Mouse (Mus musculus) liver, embryonic 13.5 days (tissue): ENCODE data around the gene Ppme1. TPM values are rescaled to one million over a fixed set of nuclear protein-coding genes. Genes with fewer than 3 reads are reported as not detected.

Source experiments
- polyA plus RNA-seq: library from polyadenylated mRNA; unstranded; fragments of >200 nt; fragmentation: Nextera tagmentation; extraction: Ambion mirVana; gene quantifications from 2 replicates; pipeline ENCODE4 v1.2.1, GENCODE M21; 2015

Gene Ppme1
- polyA plus RNA-seq, 1 experiment from 2014 or later: 24.0 TPM

Other genes with a start within 250 kb of the Ppme1 start
- 7.0 and 7.2 TPM in 2 replicates for gene Lipt2, start 213.0 kb downstream of the Ppme1 start, polyA plus RNA-seq
- gene Kcne3, start 195.8 kb downstream of the Ppme1 start, polyA plus RNA-seq: 1.5 TPM in 2 replicates
- gene Pgm2l1, start 144.9 kb downstream of the Ppme1 start, polyA plus RNA-seq: 1.8 and 2.0 TPM in 2 replicates
- 0.76 and 1.3 TPM in 2 replicates for gene P4ha3, start 86.8 kb downstream of the Ppme1 start, polyA plus RNA-seq
- gene C2cd3, start 74 bp downstream of the Ppme1 start, polyA plus RNA-seq: 8.5 and 10.3 TPM in 2 replicates
- not detected in 2 replicates for gene Ucp3, start 100.7 kb upstream of the Ppme1 start, polyA plus RNA-seq
- 673 and 808 TPM in 2 replicates for gene Ucp2, start 121.0 kb upstream of the Ppme1 start, polyA plus RNA-seq
- 2.5 TPM in 2 replicates for gene Dnajb13, start 142.7 kb upstream of the Ppme1 start, polyA plus RNA-seq
- gene Coa4, start 164.8 kb upstream of the Ppme1 start, polyA plus RNA-seq: 14.0 and 14.3 TPM in 2 replicates
- gene Rab6a, start 235.1 kb upstream of the Ppme1 start, polyA plus RNA-seq: 40.2 and 46.7 TPM in 2 replicates
- 57.0 and 59.8 TPM in 2 replicates for gene Mrpl48, start 236.0 kb upstream of the Ppme1 start, polyA plus RNA-seq